Mouse (Mus musculus) retina, postnatal 1 day (tissue): Measurements from ENCODE around the gene Parp3.
"Not testable (repeated sequence)": the region's sequence is repeated elsewhere in the genome, so short reads cannot be mapped to it uniquely, and the experiment has no call there.

Experiments used
- DNase-seq: peaks from one replicate; pipeline ENCODE4 v3.0.0-alpha.2; 2012

The Parp3 gene

GRCm38 (mm10) chr9:106476924-106477484 lies at the start of gene Parp3:
Parp3 (minus strand) TSS chr9:106476949.
- peak; percentile 100 for DNase-seq

GRCm38 (mm10) chr9:106519909-106520308 lies 43.2 kb upstream of the Parp3 start:
- DNase-seq: no peak

- no peak for DNase-seq
Measured at GRCm38 (mm10) chr9:106519433-106519832, 42.7 kb upstream of the Parp3 start.

GRCm38 (mm10) chr9:106514273-106514672 lies 37.5 kb upstream of the Parp3 start, which contains the start of gene Iqcf5:
Iqcf5 (plus strand) TSS chr9:106514573.
- DNase-seq: no peak

- no peak for DNase-seq
Measured at GRCm38 (mm10) chr9:106513566-106513965, 36.8 kb upstream of the Parp3 start.

- no peak for DNase-seq
Measured at GRCm38 (mm10) chr9:106512729-106513450, 36.1 kb upstream of the Parp3 start.

- DNase-seq: no peak
Measured at GRCm38 (mm10) chr9:106509356-106509755, 32.6 kb upstream of the Parp3 start.

GRCm38 (mm10) chr9:106504246-106504645 lies 27.5 kb upstream of the Parp3 start:
- DNase-seq: no peak

GRCm38 (mm10) chr9:106501846-106502245 lies 25.1 kb upstream of the Parp3 start:
- DNase-seq: no peak

GRCm38 (mm10) chr9:106499667-106500066 lies 22.9 kb upstream of the Parp3 start, which contains the start of gene Iqcf1:
Iqcf1 (plus strand) TSS chr9:106499967.
- no peak for DNase-seq

- DNase-seq: not testable (repeated sequence)
Measured at GRCm38 (mm10) chr9:106487602-106488001, 10.9 kb upstream of the Parp3 start.

GRCm38 (mm10) chr9:106485076-106485475 lies 8.3 kb upstream of the Parp3 start:
- DNase-seq: no peak

- DNase-seq: no peak
Measured at GRCm38 (mm10) chr9:106483606-106484005, 6.9 kb upstream of the Parp3 start.

GRCm38 (mm10) chr9:106483136-106483535 lies 6.4 kb upstream of the Parp3 start:
- no peak for DNase-seq

- no peak for DNase-seq
Measured at GRCm38 (mm10) chr9:106482578-106483115, 5.9 kb upstream of the Parp3 start.

- no peak for DNase-seq
Measured at GRCm38 (mm10) chr9:106481676-106482075, 4.9 kb upstream of the Parp3 start.

GRCm38 (mm10) chr9:106481075-106481474 lies 4.3 kb upstream of the Parp3 start:
- DNase-seq: no peak

GRCm38 (mm10) chr9:106480541-106480940 lies 3.8 kb upstream of the Parp3 start:
- no peak for DNase-seq

- no peak for DNase-seq
Measured at GRCm38 (mm10) chr9:106478101-106478500, 1.4 kb upstream of the Parp3 start.

GRCm38 (mm10) chr9:106477649-106478048 lies 900 bp upstream of the Parp3 start:
- DNase-seq: no peak

GRCm38 (mm10) chr9:106476002-106476923 lies 486 bp downstream of the Parp3 start:
- no peak for DNase-seq

- no peak for DNase-seq
Measured at GRCm38 (mm10) chr9:106475663-106476001, 1.1 kb downstream of the Parp3 start, which contains the start of gene Rrp9. Rrp9 (plus strand) TSS chr9:106475963.

- DNase-seq: no peak
Measured at GRCm38 (mm10) chr9:106475046-106475445, 1.7 kb downstream of the Parp3 start.
